Mouse (Mus musculus) intestine, embryonic 15.5 days (tissue): ENCODE data around the gene Coro1b. TPM values are rescaled to one million over a fixed set of nuclear protein-coding genes. Genes with fewer than 3 reads are reported as not detected.

Experiments used
- ATAC-seq: fragments of 200-750 bp; cut with Nextera tagmentation; 2 replicates; pipeline ENCODE4 v1.8.0; 2017; ENCODE audit warnings: moderate TSS enrichment, moderate library complexity
- H3K27ac ChIP-seq: fragments of 300-500 bp; sonication (generic); 2 replicates; pipeline ENCODE4 v1.5.1; 2015; ENCODE audit warnings: mild to moderate bottlenecking, inconsistent platforms
- H3K27me3 ChIP-seq: fragments of 300-500 bp; sonication (generic); replicated peaks from 2 replicates; pipeline ENCODE4 v1.6.1; 2015; ENCODE audit warnings: inconsistent platforms
- H3K36me3 ChIP-seq: fragments of 300-500 bp; sonication (generic); 2 replicates; pipeline ENCODE4 v1.6.1; 2015; ENCODE audit warnings: inconsistent platforms
- H3K4me1 ChIP-seq: fragments of 300-500 bp; sonication (generic); replicated peaks from 2 replicates; pipeline ENCODE4 v1.6.1; 2015; ENCODE audit warnings: inconsistent platforms
- H3K4me2 ChIP-seq: fragments of 300-500 bp; sonication (generic); replicated peaks from 2 replicates; pipeline ENCODE4 v1.6.1; 2015; ENCODE audit warnings: mild to moderate bottlenecking, inconsistent platforms
- H3K4me3 ChIP-seq: fragments of 300-500 bp; sonication (generic); replicated peaks from 2 replicates; pipeline ENCODE4 v1.5.1; 2015; ENCODE audit warnings: inconsistent platforms
- H3K9ac ChIP-seq: fragments of 300-500 bp; sonication (generic); 2 replicates; pipeline ENCODE4 v1.6.1; 2015; ENCODE audit warnings: inconsistent platforms
- H3K9me3 ChIP-seq: fragments of 300-500 bp; sonication (generic); 2 replicates; pipeline ENCODE4 v1.6.1; 2016; ENCODE audit warnings: inconsistent platforms
- WGBS: fragments of 180-500 bp; shearing (Covaris S2); methylation state at CpG from one replicate; pipeline ENCODE4 v1.1.7; 2015; 5-methylcytosine and 5-hydroxymethylcytosine counted together
- polyA plus RNA-seq: library from polyadenylated mRNA; unstranded; fragments of >200 nt; fragmentation: Nextera tagmentation; extraction: Ambion mirVana; gene quantifications from 2 replicates; pipeline ENCODE4 v1.2.1, GENCODE M21; 2015

Gene Coro1b
- polyA plus RNA-seq, 1 experiment from 2014 or later: 207 TPM

- no peaks in the 10 kb centered on the region for H3K27me3 ChIP-seq
- no peak for ATAC-seq
- H3K9me3 ChIP-seq: no peaks in the 10 kb centered on the region
- no peak overlapping the region for H3K4me3 ChIP-seq
- H3K9ac ChIP-seq: no peak overlapping the region
- WGBS: 93% methylated on average over 10 of the region's 10 CpGs
- no peak overlapping the region for H3K4me2 ChIP-seq
- peaks cover 23% of the 10 kb centered on the region for H3K4me1 ChIP-seq
- no peak overlapping the region for H3K27ac ChIP-seq
- H3K36me3 ChIP-seq: no peaks in the 10 kb centered on the region
These were observed 22.4 kb downstream of the Coro1b start for GRCm38 (mm10) chr19:4170723-4171392.

- Histone ChIP-seq H3K4me2 (no peak overlapping the region), H3K4me1 (peaks cover 25% of the 10 kb centered on the region), H3K4me3 (no peak overlapping the region), H3K36me3 (no peaks in the 10 kb centered on the region), H3K27ac (no peak overlapping the region), H3K9ac (no peak overlapping the region), H3K9me3 (no peaks in the 10 kb centered on the region), H3K27me3 (no peaks in the 10 kb centered on the region)
- 67% methylated on average over 13 of the region's 13 CpGs for WGBS
- no peak for ATAC-seq
These were observed 23.2 kb downstream of the Coro1b start for GRCm38 (mm10) chr19:4171393-4172290.

DNA sequence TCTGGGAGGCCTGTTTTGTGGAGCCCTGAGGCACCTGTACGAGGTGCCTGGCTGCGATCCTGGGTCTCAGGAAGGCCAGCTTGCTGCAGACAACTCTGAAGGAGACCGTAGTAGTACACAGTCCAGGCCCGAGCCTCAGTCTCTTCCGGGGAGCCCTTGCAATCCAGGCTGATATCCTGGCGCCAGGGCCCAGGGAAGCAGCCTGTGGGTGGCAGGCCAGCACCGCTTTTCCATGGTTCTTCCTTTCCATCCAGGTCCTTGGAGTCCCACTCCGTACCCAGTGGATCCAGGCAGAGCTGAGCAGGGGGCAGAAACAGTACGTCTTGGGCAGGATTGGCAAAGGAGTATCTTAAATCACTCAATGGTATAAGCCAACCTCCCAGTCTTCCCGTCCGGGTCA lies 24.5 kb downstream of the Coro1b start:
- 58% methylated on average over 11 of the region's 11 CpGs for WGBS
- H3K27me3 ChIP-seq: no peaks in the 10 kb centered on the region
- no peak overlapping the region for H3K27ac ChIP-seq
- H3K4me1 ChIP-seq: peaks cover 25% of the 10 kb centered on the region
- no peak overlapping the region for H3K4me2 ChIP-seq
- no peaks in the 10 kb centered on the region for H3K36me3 ChIP-seq
- no peak overlapping the region for H3K4me3 ChIP-seq
- peak overlapping the region; percentile 40; the same call in 1 of the 2 replicates for H3K9ac ChIP-seq
- H3K9me3 ChIP-seq: no peaks in the 10 kb centered on the region
- ATAC-seq: no peak

GRCm38 (mm10) chr19:4175368-4175947 lies 27.0 kb downstream of the Coro1b start, which contains the start of gene Carns1:
TSS of gene Carns1 (minus strand) at chr19:4175479.
- peaks cover 17% of the 10 kb centered on the region for H3K4me1 ChIP-seq
- WGBS: 4% methylated on average over 11 of the region's 11 CpGs
- peak within 1 kb of the TSS; percentile 14 for H3K9ac ChIP-seq
- 0 out of 2 replicates have a peak within 1 kb of the TSS, but pooled peaks have one; percentile 3 for H3K4me3 ChIP-seq
- peak; percentile 87 for ATAC-seq
- H3K9me3 ChIP-seq: no peaks in the 10 kb centered on the region
- H3K4me2 ChIP-seq: peak within 1 kb of the TSS; percentile 54
- no peaks in the 10 kb centered on the region for H3K36me3 ChIP-seq
- no peak within 1 kb of the TSS for H3K27ac ChIP-seq
- H3K27me3 ChIP-seq: no peaks in the 10 kb centered on the region

- H3K9me3 ChIP-seq: no peaks in the 10 kb centered on the region
- H3K27me3 ChIP-seq: no peaks in the 10 kb centered on the region
- H3K4me3 ChIP-seq: no peak overlapping the region
- no peaks in the 10 kb centered on the region for H3K36me3 ChIP-seq
- H3K9ac ChIP-seq: no peak overlapping the region
- no peak for ATAC-seq
- 86% methylated on average over 7 of the region's 7 CpGs for WGBS
- no peak overlapping the region for H3K27ac ChIP-seq
- peaks cover 18% of the 10 kb centered on the region for H3K4me1 ChIP-seq
- H3K4me2 ChIP-seq: no peak overlapping the region
These were observed 32.0 kb downstream of the Coro1b start for GRCm38 (mm10) chr19:4180411-4180810.

DNA sequence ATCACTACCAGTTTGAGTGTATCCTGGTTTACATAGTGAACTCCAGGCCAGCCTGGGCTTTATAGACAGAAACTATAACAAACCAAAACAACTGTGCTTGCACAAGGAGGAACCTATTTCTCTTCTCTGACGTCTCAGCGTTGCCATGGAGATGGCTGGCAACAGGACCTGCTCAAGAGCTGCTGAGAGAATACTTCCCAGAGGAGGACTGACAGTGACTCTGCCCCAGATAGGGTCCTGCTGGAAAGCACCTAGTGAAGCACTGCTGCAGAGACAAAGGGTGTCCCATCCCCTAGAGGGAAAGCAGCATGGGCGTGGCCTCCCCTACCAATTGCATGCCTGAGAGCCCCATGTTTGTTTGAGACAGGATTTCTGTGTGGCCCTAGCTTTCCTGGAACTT lies 33.5 kb downstream of the Coro1b start:
- ATAC-seq: peak; percentile 44
- Histone ChIP-seq H3K27me3 (no peaks in the 10 kb centered on the region), H3K9me3 (no peaks in the 10 kb centered on the region), H3K4me2 (no peak overlapping the region), H3K27ac (no peak overlapping the region), H3K36me3 (no peaks in the 10 kb centered on the region), H3K4me3 (no peak overlapping the region), H3K9ac (no peak overlapping the region), H3K4me1 (peaks cover 12% of the 10 kb centered on the region)
- WGBS: 33% methylated on average over 3 of the region's 3 CpGs

- no peak overlapping the region for H3K27ac ChIP-seq
These were observed 35.3 kb downstream of the Coro1b start for GRCm38 (mm10) chr19:4183689-4184088.

DNA sequence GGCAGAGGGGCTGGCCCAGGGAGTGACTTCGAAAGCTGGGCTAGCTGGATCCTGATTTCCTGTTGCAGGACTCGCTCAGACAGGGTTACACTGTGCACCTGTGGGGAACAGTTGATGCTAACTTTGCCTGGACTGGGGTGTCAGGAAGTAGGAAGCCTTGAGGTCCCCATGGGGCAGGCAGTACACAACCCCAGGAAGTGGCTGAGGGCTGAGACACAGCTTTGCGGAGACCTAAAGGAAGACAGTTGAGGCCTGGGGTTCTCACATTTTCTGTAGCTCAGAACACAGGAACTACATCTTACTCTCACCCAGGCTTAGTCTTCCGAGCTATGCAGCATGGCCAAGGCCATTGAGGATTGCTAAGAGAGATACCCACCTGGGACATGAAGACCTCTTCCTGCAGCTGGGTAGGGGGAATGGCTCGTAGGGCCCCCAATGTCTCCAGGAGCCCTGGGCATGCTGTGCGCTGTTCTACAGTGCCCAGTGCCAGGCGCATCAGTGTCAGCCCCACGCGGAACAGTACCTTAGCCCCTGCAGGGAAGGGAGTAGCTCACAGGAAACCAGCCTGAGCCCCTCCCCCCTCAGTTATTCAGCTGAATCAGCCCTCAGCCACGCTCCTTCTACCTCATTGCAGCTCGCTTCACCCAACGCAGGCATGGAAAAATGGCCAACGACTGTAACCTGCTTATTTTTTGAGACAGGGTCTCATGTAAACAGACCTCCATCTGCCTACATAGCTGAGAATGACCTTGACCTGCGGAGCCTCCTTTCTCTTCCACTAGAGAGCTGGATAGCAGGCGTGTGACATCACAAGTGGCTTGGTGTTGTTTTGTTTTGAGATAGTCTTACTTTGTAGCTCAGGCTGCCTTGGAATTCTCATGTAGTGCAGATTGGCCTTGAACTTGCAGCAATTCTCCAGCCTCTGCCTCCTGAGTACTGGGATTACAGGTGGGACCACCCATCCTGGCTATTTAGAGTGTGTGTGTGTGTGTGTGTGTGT lies 36.9 kb downstream of the Coro1b start:
- Histone ChIP-seq H3K27me3 (no peaks in the 10 kb centered on the region), H3K4me2 (no peak overlapping the region), H3K4me1 (peaks cover 12% of the 10 kb centered on the region), H3K27ac (no peak overlapping the region), H3K36me3 (no peaks in the 10 kb centered on the region), H3K4me3 (no peak overlapping the region), H3K9me3 (no peaks in the 10 kb centered on the region), H3K9ac (no peak overlapping the region)
- 47% methylated on average over 15 of the region's 15 CpGs for WGBS
- ATAC-seq: no peak; the same call in 1 of the 2 replicates

More at GRCm38 (mm10) chr19:4183689-4184088, 35.3 kb downstream of the Coro1b start:
- Histone ChIP-seq H3K4me2 (no peak overlapping the region), H3K4me3 (no peak overlapping the region), H3K4me1 (peaks cover 12% of the 10 kb centered on the region), H3K9ac (no peak overlapping the region), H3K36me3 (no peaks in the 10 kb centered on the region), H3K9me3 (no peaks in the 10 kb centered on the region), H3K27me3 (no peaks in the 10 kb centered on the region)
- 81% methylated on average over 2 of the region's 2 CpGs for WGBS
- ATAC-seq: no peak

- no peak overlapping the region for H3K27ac ChIP-seq
- ATAC-seq: no peak
- H3K4me1 ChIP-seq: peaks cover 18% of the 10 kb centered on the region
- H3K27me3 ChIP-seq: no peaks in the 10 kb centered on the region
- WGBS: 68% methylated on average over 3 of the region's 3 CpGs
- H3K9ac ChIP-seq: no peak overlapping the region
- H3K9me3 ChIP-seq: no peaks in the 10 kb centered on the region
- no peak overlapping the region for H3K4me3 ChIP-seq
- H3K4me2 ChIP-seq: no peak overlapping the region
- no peaks in the 10 kb centered on the region for H3K36me3 ChIP-seq
These were observed 38.9 kb downstream of the Coro1b start for GRCm38 (mm10) chr19:4187303-4187702.

- no peak for ATAC-seq
- Histone ChIP-seq H3K9ac (no peak overlapping the region), H3K4me3 (no peak overlapping the region), H3K9me3 (no peaks in the 10 kb centered on the region), H3K4me1 (peaks cover 30% of the 10 kb centered on the region), H3K27me3 (no peaks in the 10 kb centered on the region), H3K36me3 (peaks cover 3% of the 10 kb centered on the region; the same call in 1 of the 2 replicates), H3K27ac (no peak overlapping the region), H3K4me2 (no peak overlapping the region)
- WGBS: 88% methylated on average over 12 of the region's 12 CpGs
These were observed 40.7 kb downstream of the Coro1b start for GRCm38 (mm10) chr19:4189051-4189620.

GRCm38 (mm10) chr19:4190831-4191334 lies 42.5 kb downstream of the Coro1b start, which contains the start of gene Tbc1d10c:
TSS of gene Tbc1d10c (minus strand) at chr19:4191284.
- H3K4me2 ChIP-seq: peak within 1 kb of the TSS; percentile 74
- peak within 1 kb of the TSS; percentile 87 for H3K4me3 ChIP-seq
- 32% methylated on average over 4 of the region's 4 CpGs for WGBS
- H3K9me3 ChIP-seq: no peaks in the 10 kb centered on the region
- H3K27me3 ChIP-seq: no peaks in the 10 kb centered on the region
- H3K36me3 ChIP-seq: peaks cover 19% of the 10 kb centered on the region; the same call in 1 of the 2 replicates
- peaks cover 29% of the 10 kb centered on the region for H3K4me1 ChIP-seq
- H3K27ac ChIP-seq: peak within 1 kb of the TSS; percentile 96
- peak; percentile 4; the same call in 1 of the 2 replicates for ATAC-seq
- H3K9ac ChIP-seq: peak within 1 kb of the TSS; percentile 98
